Mouse (Mus musculus) lung, postnatal 0 days (tissue): ENCODE measurements at regions not wholly inside any gene's neighbourhood (a gene's known extent, or its start where the extent isn't known, plus 50 kb on each side); places are given as distances from the start of the nearest gene placed in this dataset.

Experiments
- ATAC-seq: fragments of 200-750 bp; cut with Nextera tagmentation; 2 replicates; pipeline ENCODE4 v1.8.0; 2017; ENCODE audit warnings: moderate library complexity
- DNase-seq: peaks from one replicate; pipeline ENCODE4 v3.0.0-alpha.2; 2016; ENCODE audit warnings: low spot score
- H3K27ac ChIP-seq: fragments of 300-500 bp; sonication (generic); 2 replicates; pipeline ENCODE4 v1.5.1; 2014; ENCODE audit warnings: antibody characterized with exemption, mild to moderate bottlenecking, low read length, mixed read lengths
- H3K27me3 ChIP-seq: fragments of 300-500 bp; sonication (generic); replicated peaks from 2 replicates; pipeline ENCODE4 v1.6.1; 2014; ENCODE audit warnings: low read length, mixed read lengths; ENCODE audit not compliant: insufficient read depth
- H3K36me3 ChIP-seq: fragments of 300-500 bp; sonication (generic); 2 replicates; pipeline ENCODE4 v1.6.1; 2014; ENCODE audit warnings: low read length, mixed read lengths; ENCODE audit not compliant: insufficient read depth
- H3K4me1 ChIP-seq: fragments of 300-500 bp; sonication (generic); 2 replicates; pipeline ENCODE4 v1.6.1; 2014; ENCODE audit warnings: antibody characterized with exemption, low read depth, low read length, mixed read lengths; ENCODE audit not compliant: insufficient read depth
- H3K4me2 ChIP-seq: fragments of 300-500 bp; sonication (generic); replicated peaks from 2 replicates; pipeline ENCODE4 v1.6.1; 2014; ENCODE audit warnings: low read depth, mild to moderate bottlenecking, low read length, moderate library complexity, mixed read lengths
- H3K4me3 ChIP-seq: fragments of 300-500 bp; sonication (generic); 2 replicates; pipeline ENCODE4 v1.5.1; 2014; ENCODE audit warnings: low read depth, low read length
- H3K9ac ChIP-seq: fragments of 300-500 bp; sonication (generic); replicated peaks from 2 replicates; pipeline ENCODE4 v1.6.1; 2014; ENCODE audit warnings: low read depth, mild to moderate bottlenecking
- H3K9me3 ChIP-seq: fragments of 300-500 bp; sonication (generic); 2 replicates; pipeline ENCODE4 v1.6.1; 2016; ENCODE audit warnings: low read length, mixed read lengths
- CTCF ChIP-seq: IDR thresholded peaks from 2 replicates; pipeline ENCODE4 v1.5.1; 2016; ENCODE audit warnings: antibody characterized with exemption, mild to moderate bottlenecking
- EP300 ChIP-seq: IDR thresholded peaks from 2 replicates; pipeline ENCODE4 v1.6.1; 2016; ENCODE audit warnings: antibody characterized with exemption, mild to moderate bottlenecking, control low read depth
- WGBS: fragments of 180-500 bp; shearing (Covaris S2); extraction: QIAGEN DNeasy Blood & Tissue Kit; methylation state at CpG from one replicate; pipeline ENCODE4 v1.1.7; 2014; 5-methylcytosine and 5-hydroxymethylcytosine counted together

DNA sequence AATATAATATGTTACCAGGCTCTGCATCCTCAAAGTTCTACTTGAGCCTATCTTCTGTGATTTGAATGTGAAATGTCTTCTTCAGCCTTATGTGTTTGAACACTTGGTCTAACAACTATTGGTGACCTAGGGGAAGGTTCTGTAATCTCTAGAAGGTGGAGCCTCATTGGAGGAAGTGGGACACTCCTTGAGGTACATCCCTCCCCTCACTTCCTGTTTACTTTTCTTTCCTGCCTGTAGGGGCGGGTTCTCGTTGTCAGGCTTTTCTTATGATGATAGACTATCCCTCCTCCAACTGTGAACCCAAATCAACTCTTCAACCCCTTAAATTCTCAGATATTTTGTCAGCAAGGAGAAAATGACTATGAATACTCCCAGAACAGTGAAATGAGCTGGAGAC, 448.8 kb upstream of the Nrp1 start:
- DNase-seq (no peak), ATAC-seq (no peak)
- Histone ChIP-seq H3K4me1 (no peaks in the 10 kb centered on the region), H3K4me3 (no peak overlapping the region), H3K9ac (no peak overlapping the region), H3K4me2 (no peak overlapping the region), H3K27me3 (no peaks in the 10 kb centered on the region), H3K36me3 (no peaks in the 10 kb centered on the region), H3K27ac (no peak overlapping the region), H3K9me3 (no peaks in the 10 kb centered on the region)
- no peak for TF ChIP-seq CTCF
- TF ChIP-seq EP300 = no peak
- WGBS = 48% methylated on average over 2 of the region's 2 CpGs

DNA sequence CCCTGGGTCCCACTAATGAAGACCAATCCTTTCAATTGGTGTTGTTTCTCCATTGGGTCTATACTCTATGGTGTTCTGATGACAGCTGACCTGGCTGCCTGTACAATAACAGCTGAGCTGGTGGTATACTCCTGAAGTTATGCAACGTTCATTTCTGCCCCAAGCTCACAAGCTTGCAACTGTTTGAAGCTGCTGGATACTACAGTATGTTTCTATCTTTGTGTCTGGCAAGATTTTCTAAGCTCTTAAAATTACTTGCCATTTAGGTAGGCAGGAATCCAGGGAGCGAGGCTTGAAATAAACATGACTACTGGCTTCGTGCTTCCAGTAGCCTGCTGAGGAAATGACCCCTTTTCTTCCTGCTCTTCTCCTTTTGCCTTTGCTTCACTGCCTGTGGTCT, 444.3 kb upstream of the Nrp1 start:
- Histone ChIP-seq H3K4me1 (no peaks in the 10 kb centered on the region), H3K36me3 (no peaks in the 10 kb centered on the region), H3K4me3 (no peak overlapping the region), H3K27ac (no peak overlapping the region), H3K4me2 (no peak overlapping the region), H3K27me3 (no peaks in the 10 kb centered on the region), H3K9me3 (no peaks in the 10 kb centered on the region), H3K9ac (no peak overlapping the region)
- WGBS = 45% methylated on average over 3 of the region's 3 CpGs
- DNase-seq (no peak), ATAC-seq (no peak)
- TF ChIP-seq EP300 = no peak
- TF ChIP-seq CTCF = no peak

DNA sequence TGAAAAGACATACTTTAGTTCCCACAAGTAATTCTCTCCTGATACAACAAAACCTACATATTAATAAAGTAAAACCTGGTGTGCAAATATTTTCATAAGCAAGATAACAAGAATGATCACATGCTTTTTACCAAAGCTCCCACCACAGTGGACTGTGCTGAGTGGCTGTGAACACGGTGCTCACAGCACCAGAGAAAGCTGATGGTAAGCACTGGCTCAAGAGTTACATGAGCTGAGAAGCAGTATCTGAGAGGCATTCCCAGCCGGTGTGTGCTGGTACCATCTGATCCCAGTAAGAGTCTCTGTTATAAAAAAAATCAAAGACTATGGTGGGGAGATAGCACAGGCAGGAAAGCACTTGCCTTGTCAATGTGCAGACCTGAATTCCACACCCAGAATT, 443.5 kb upstream of the Nrp1 start:
- Histone ChIP-seq H3K4me2 (no peak overlapping the region), H3K36me3 (no peaks in the 10 kb centered on the region), H3K27me3 (no peaks in the 10 kb centered on the region), H3K9me3 (no peaks in the 10 kb centered on the region), H3K4me1 (no peaks in the 10 kb centered on the region), H3K27ac (no peak overlapping the region), H3K9ac (no peak overlapping the region), H3K4me3 (no peak overlapping the region)
- no peak for DNase-seq
- 37% methylated on average over 2 of the region's 2 CpGs for WGBS
- no peak for TF ChIP-seq EP300
- TF ChIP-seq CTCF = no peak
- ATAC-seq = no peak

DNA sequence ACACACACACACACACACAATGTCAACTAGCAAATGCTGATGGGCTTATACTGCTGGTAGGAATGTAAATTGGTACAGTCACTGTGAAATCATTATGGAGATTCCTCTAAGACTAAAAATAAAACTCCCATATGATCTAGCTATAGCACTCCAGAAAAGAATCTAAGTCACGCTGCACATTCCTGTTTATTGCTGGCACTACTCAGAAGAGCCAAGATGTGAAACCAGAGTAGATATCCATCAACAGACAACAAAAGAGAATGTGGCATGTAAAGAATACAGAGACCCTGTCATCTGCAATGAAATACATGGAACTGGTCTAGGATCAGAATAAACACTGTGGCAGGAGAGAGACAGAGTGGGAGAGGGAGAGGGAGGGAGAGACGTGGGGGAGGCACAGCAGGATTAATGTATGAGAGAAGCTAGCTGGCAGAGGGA, 442.8 kb upstream of the Nrp1 start:
- Histone ChIP-seq H3K4me2 (no peak overlapping the region), H3K9me3 (no peaks in the 10 kb centered on the region), H3K36me3 (no peaks in the 10 kb centered on the region), H3K4me3 (no peak overlapping the region), H3K27ac (no peak overlapping the region), H3K27me3 (no peaks in the 10 kb centered on the region), H3K9ac (no peak overlapping the region), H3K4me1 (no peaks in the 10 kb centered on the region)
- 15% methylated on average over 2 of the region's 2 CpGs for WGBS
- TF ChIP-seq EP300 (no peak), CTCF (peak; percentile 8; the same call in 1 of the 2 replicates)
- ATAC-seq = no peak; the same call in 1 of the 2 replicates
- DNase-seq = peak; percentile 49

DNA sequence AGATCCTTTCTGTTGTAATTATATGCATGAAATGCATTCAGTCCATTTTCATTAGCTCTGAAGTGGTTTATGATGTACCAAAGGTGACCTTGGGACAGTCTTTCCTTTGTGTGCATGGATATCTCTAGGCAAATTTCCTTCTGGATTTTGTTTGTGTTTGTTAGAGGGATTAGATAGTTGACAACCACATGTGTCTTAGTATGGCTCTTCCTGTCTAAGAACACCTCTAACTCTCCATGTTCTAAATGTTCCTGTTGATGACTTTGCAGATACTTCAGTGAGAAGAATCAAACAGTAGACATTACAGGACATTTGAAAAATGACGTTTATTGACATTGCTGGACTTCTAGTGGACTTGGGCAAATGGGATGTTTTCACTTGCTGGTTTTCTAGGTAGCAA, 436.5 kb upstream of the Nrp1 start:
- no peak for TF ChIP-seq CTCF
- no peak for TF ChIP-seq EP300

DNA sequence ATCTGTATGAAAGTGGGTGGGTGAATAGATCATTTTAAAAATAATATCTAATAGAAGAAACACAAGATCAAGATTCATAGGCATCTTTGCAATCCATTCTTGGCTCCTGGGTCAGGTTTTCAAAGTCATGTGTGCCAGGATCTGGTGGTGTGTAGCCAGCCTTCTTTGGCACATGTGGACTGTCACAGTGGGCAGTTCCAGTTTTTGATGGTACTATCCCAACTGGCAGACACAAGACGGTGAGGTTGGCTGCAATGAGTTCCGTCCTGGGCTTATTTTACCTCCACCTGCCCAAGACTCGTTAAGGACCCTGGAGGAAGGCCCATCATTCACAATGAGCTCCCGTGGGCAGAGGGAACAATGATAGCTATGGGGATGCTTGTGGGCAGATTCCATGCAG, 435.1 kb upstream of the Nrp1 start:
- TF ChIP-seq EP300 (no peak), CTCF (no peak)
- ATAC-seq (no peak), DNase-seq (no peak)
- WGBS = 90% methylated on average over 4 of the region's 4 CpGs
- no peaks in the 10 kb centered on the region for H3K36me3 ChIP-seq
- H3K4me3 ChIP-seq = no peak overlapping the region
- H3K9ac ChIP-seq = no peak overlapping the region
- no peaks in the 10 kb centered on the region for H3K4me1 ChIP-seq
- H3K9me3 ChIP-seq = no peaks in the 10 kb centered on the region
- H3K4me2 ChIP-seq = no peak overlapping the region
- H3K27ac ChIP-seq = no peak overlapping the region
- no peaks in the 10 kb centered on the region for H3K27me3 ChIP-seq

More for the DNA sequence above, 436.5 kb upstream of the Nrp1 start:
- H3K9ac ChIP-seq = no peak overlapping the region
- 70% methylated on average over 1 of the region's 1 CpGs for WGBS
- no peaks in the 10 kb centered on the region for H3K9me3 ChIP-seq
- no peaks in the 10 kb centered on the region for H3K4me1 ChIP-seq
- no peaks in the 10 kb centered on the region for H3K27me3 ChIP-seq
- DNase-seq = no peak
- H3K4me2 ChIP-seq = no peak overlapping the region
- H3K36me3 ChIP-seq = no peaks in the 10 kb centered on the region
- no peak overlapping the region for H3K27ac ChIP-seq
- no peak overlapping the region for H3K4me3 ChIP-seq
- no peak for ATAC-seq

DNA sequence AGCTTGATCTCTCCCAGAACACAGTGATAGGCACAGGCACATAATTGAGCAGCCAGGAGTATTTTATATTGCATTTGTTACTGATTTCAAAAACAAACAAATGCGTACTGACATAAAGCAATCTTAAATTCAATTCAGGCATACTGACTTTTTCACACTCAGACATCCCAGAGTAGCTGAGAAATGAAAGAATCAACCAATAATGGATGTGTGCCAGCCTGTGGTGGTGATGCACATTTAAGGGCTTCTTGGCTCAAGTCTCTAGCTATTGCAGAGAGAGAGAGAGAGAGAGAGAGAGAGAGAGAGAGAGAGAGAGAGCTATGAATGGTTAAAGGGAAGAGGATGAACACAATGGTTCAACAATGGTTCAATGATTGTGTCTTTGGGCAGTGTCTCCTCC, 426.1 kb upstream of the Nrp1 start:
- WGBS = 71% methylated on average over 1 of the region's 1 CpGs
- Histone ChIP-seq H3K36me3 (no peaks in the 10 kb centered on the region), H3K4me1 (no peaks in the 10 kb centered on the region), H3K4me2 (no peak overlapping the region), H3K4me3 (no peak overlapping the region), H3K27ac (no peak overlapping the region), H3K27me3 (no peaks in the 10 kb centered on the region), H3K9ac (no peak overlapping the region), H3K9me3 (no peaks in the 10 kb centered on the region)
- ATAC-seq = no peak
- DNase-seq = no peak
- TF ChIP-seq EP300 = no peak
- TF ChIP-seq CTCF = no peak
